Mouse (Mus musculus) gastrocnemius, postnatal 14 days (tissue): ENCODE results near the gene Tmcc3. TPM values are rescaled to one million over a fixed set of nuclear protein-coding genes. Genes with fewer than 3 reads are reported as not detected.

Experiments
- DNase-seq: peaks from one replicate; pipeline ENCODE4 v3.0.0; 2021; ENCODE audit warnings: mixed read lengths
- intact Hi-C: fragments of 180-260 bp; cut with DNase I; formaldehyde crosslinking; loops from one replicate; pipeline ENCODE4 v1.15.1; 2025; ENCODE audit warnings: low total_unique reads
- total RNA-seq, 2 experiments: library from RNA; stranded (reverse); gene quantifications; 2 replicates each; pipeline ENCODE4 v1.2.3; 2021

Tmcc3 gene
- total RNA-seq, 2 experiments from 2014 or later = 21.8 to 26.8 TPM

DNA sequence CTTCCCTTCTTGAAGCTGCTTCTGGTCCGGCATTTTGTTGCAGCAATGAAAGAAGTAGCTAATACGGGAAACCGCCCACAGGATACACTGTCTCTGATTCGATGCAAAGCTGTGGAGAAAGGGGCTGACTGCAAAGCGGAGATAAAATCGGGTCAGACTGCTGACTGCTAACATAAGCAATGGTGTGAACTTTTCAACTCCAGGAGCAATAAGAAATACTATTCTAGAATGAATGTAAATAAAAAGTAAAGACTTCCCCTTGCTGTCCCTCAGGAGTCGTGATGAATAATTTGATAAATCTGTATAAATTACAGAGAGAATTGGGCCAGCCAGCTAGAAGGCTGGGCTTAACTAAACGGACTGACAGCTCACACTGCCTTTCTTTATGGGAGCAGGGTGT lies 139.0 kb downstream of the Tmcc3 start:
- intact Hi-C loops = no loop called here
- DNase-seq = no peak

DNA sequence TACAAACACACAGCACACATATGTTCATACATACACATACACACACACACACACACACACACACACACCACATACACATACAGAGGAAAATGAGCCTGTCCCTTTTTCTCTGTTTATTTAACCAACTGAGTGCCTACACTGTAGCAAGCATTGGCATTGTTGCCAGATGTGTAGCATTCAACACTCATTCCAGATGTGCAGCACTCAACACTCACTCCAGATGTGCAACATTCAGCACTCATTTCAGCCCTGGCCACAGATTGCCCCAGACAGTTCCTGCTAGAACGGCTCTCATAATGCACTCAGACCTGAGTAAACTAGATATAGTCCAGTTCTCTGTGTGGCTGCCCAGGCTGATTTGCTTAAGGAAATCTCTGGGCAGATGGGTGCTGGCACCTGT lies 145.7 kb downstream of the Tmcc3 start:
- intact Hi-C loops = no loop called here
- no peak for DNase-seq

DNA sequence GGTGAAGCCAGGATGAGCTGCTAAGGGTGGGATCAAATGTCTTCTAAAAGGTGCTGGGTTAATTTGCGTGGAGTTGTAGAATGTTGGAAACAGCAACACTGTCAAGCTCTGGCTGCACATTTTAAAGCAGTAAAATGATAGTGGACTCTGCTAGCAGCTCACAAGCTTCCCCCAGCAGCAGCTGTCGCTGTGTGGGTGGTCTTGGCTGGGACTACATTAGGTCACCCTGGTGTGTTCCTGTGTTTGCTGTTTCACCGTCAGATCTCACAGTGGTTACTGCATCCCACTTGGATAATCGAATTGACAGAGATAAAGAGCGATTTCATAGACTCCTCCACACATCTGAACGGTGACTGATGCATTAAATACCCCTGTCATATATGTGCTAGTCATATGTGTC lies 146.9 kb downstream of the Tmcc3 start:
- peak; percentile 68 for DNase-seq

DNA sequence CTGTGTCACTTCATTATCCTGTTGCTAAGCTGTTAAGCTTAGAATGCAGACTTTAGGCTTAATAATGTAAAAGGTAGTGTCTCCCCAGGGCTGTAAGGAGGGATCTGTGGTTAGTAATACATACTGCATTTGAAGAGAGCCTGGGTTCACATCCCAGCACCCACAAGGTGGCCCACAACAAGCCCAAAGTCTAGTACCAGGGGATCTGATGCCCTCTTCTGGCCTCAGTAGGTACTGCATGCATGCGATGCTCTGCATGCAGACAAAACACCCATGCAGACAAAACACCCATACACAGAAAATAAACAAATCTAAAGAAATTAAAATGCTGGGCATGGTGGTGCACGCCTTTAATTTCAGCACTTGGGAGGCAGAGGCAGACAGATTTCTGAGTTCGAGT lies 149.6 kb downstream of the Tmcc3 start:
- no peak for DNase-seq
- intact Hi-C loops = loop anchor here (10.0 kb wide), 2 partner anchors 47 to 53 kb away; no protein-coding TSS in a partner anchor

More for the DNA sequence above, 146.9 kb downstream of the Tmcc3 start:
- intact Hi-C loops = no loop called here

DNA sequence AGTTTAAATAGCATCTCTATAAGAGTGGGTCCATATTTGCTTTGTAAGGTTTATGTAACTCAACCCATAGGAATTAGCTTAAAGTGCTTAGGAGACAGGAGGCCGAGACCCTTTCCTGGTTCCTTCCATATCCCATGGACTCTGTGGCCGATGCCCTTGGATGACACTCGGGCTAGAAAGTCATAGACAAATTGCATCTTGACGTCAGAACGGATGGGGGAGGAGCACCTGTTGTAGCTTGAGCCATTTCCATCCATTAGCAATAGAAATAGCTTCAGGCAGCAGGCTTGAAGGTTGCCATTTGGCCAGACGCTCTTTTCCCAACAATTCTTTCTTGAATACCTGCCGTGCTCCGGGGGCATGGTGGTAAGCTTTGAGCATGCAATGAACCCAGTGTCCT lies 150.1 kb downstream of the Tmcc3 start:
- DNase-seq = no peak
- intact Hi-C loops = loop anchor here (10.0 kb wide), 2 partner anchors 47 to 53 kb away; no protein-coding TSS in a partner anchor

DNA sequence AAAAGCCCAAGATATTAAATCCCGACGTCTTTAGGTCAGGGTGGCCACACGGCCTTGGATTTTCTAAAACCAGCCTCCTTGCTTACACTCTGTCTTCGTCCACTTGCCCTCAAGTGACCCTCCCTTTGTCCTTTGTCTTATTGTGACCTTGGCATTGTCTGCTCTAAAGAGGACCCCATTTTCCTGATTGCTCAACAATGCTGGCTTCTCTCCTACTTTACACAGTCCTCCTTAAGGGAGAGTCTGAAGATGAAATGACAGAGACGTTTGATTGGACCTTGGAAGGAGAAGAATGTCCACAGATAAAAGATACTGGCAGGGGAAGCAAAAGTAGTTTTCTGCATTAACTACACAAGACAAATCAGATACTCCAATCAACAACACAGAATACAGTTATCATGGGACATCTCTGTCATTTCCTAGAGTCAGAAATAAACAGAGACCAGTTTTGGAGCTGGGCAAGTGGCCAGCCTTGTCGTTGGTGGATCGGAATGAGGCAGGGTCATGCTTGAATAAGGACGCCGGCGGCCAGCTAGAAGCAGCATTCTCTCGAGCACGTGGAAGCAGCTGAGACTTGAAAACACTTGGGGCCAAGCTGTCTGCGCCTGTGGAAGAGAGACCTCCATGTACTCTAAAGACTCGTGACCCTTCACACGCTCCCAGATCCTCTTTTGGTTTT lies 150.8 kb downstream of the Tmcc3 start:
- DNase-seq = peak; percentile 88
- intact Hi-C loops = loop anchor here (10.0 kb wide), 2 partner anchors 48 to 52 kb away; no protein-coding TSS in a partner anchor

DNA sequence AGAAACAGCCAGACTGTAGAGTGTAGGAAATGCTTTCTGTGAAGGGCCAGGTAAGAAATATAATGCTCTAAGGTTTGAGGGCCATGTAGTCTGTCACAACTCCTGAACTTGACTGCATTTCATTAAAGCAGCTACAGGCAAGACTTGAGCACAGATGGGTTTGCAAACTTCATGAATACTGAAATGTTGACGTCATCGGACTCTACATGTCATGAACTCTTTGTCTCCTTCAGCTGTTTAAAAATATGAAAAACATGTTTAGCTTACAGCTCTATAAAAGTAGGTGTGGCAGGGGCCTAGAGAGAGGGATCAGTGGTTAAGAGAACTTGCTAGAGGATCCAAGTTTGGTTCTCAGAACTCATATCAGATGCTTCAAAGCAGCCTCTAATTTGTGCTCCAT lies 151.7 kb downstream of the Tmcc3 start:
- no peak for DNase-seq
- intact Hi-C loops = loop anchor here (10.0 kb wide), 2 partner anchors 49 to 51 kb away; no protein-coding TSS in a partner anchor

DNA sequence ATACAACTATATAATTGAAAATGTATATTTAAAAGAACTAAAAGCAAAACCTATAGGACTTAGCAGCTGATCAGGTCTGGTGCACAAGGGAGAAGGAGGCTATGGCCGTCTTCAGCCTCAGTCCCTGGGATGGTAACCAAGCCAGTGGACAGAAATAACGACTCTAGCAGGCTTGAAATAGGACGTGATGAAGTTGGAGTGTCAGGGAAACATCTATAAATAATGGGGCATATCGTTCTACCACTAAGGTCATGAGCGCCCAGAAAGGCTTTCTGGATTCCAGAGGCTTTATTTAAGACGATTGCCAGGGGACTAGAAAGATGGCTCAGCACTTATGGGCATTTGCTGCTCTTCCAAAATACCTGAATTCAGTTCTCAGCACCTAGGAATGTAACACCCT lies 153.9 kb downstream of the Tmcc3 start:
- intact Hi-C loops = loop anchor here (10.0 kb wide), 2 partner anchors 49 to 51 kb away; no protein-coding TSS in a partner anchor
- no peak for DNase-seq

DNA sequence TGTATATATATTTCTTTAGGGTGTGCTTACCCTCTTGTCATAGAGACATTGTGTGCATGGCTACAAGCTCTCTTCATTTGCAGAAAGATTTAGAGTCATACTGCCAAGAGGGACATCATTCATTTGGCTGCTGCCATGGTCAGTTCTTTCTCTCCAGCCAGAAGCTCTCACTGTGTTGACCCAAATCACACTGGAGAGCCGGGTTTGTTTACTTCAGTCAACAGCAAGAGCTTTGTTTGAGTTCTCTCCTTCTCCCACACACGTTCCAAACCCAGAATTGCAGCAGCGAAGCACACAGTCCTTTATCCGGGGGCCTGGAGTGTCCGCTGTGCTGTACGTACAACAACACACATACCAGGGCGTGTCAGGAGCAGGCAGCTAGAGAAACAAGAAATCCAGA lies 154.6 kb downstream of the Tmcc3 start:
- peak; percentile 10 for DNase-seq
- intact Hi-C loops = loop anchor here (10.0 kb wide), 2 partner anchors 48 to 52 kb away; no protein-coding TSS in a partner anchor

DNA sequence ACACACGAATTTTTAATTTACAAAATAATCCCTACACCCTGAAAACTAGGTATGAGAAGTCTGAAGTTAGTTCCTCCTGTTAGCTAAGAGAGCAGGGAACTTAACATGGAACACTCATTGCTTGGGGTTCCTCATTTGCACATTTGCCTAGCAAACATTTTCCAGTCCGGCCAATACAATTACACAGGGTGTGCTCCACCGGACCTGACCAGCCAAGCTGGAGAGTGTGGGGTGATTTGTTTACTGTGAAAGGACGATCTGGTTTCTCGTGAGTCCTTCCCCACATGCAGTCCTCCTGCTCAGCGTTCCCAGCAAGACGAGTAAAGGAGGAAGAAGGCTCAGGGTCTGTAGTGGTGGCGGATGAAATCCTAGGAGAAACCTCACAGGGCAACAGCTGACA lies 159.7 kb downstream of the Tmcc3 start:
- intact Hi-C loops = no loop called here
- DNase-seq = no peak

DNA sequence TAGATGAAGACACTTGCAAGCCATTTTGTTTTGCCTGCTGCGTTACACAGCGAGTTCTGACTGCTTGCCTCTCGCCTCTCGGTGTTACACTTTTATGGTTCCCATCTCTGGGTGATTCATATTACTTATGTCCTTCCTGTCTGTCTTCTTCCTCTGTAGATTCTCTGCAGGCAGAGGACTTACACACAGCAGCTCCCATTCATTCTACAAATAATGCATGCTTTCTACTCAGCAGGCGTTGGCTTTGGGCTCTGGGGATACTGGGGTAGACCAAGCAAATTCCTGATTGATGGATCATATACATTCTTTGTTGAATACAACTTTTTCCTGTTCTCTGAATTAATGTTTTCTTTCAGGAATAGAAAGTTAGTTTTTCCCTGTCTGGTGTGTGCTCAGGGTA lies 161.8 kb downstream of the Tmcc3 start:
- intact Hi-C loops = no loop called here

DNA sequence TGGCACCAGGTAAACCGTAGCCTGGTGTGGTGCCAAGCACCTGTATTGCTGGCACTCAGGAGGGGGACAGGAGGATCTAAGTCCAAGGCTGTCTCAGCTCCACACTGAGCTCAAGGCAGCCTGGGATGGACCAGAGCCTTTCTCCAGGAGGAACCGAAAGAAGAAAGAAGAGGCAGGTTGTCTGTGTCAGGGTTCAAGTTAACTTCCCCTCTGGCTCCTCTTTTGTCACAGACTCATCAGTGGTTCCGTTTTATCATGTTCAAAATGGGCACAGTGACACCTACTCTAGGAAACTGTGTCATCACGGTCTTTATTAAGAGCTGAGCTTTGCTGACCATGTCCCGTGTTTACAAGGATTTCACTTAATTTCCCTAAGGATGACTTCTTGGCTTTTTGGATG lies 162.4 kb downstream of the Tmcc3 start:
- intact Hi-C loops = no loop called here
- DNase-seq = no peak

More for the DNA sequence above, 161.8 kb downstream of the Tmcc3 start:
- no peak for DNase-seq

DNA sequence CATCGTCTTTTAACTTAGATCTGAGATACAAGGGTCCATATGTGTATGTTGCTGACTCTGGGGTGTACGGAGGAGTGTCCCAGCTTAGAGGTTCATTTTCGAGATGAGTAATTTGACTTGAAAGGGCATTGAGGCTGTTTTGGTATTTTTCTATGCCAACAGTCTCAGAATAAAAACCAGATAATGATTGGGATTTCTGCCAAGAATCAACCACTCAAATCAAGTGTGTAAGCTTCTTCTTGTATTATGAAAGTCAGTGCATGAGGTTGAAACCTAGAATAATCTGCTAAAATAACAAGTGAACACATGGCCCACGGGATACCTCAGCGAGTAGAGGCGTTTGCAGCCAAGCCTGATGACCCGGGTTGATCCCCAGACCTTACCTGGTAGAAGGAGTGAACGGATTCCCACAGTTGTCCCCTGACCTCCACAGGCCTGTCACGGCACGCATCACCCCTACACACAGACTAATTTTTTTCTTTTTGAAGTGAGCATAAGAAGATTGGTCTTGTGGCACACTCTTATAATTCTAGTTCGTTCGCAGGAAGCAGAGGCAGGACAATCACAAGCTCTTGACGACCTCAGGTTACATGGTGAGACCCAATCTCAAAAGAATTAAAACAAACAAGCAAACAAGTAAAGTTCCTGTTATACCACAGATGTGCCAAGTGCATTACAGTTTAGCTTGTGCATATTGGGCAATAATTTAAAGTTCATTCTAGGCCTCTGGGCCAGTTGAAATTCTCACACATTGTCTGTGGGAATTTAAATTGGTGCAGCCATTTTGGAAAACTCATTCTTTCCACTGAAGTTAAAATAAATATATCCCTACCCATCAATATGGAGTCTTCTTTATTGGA lies 165.8 kb downstream of the Tmcc3 start:
- intact Hi-C loops = no loop called here

DNA sequence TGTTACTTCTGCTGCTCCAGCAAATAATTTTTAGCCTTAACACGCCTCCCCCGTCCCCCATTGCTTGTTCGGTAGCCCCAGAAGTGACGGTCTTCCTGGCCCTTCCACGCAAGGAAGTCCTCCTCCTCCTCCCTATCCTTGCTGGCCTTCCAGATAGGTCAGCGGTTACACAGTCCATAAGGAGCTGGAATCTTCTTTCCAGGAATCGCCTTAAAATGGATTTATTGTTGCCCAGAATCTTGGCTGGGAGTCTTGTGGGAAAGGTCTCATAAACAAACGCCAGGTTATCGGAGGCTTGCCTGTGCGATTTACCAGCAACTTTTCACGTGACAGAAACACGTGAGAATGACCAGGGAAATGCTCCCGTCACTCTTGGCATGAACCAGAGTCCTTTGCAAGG lies 167.9 kb downstream of the Tmcc3 start:
- intact Hi-C loops = no loop called here
- no peak for DNase-seq

More for the DNA sequence above, 165.8 kb downstream of the Tmcc3 start:
- no peak for DNase-seq

DNA sequence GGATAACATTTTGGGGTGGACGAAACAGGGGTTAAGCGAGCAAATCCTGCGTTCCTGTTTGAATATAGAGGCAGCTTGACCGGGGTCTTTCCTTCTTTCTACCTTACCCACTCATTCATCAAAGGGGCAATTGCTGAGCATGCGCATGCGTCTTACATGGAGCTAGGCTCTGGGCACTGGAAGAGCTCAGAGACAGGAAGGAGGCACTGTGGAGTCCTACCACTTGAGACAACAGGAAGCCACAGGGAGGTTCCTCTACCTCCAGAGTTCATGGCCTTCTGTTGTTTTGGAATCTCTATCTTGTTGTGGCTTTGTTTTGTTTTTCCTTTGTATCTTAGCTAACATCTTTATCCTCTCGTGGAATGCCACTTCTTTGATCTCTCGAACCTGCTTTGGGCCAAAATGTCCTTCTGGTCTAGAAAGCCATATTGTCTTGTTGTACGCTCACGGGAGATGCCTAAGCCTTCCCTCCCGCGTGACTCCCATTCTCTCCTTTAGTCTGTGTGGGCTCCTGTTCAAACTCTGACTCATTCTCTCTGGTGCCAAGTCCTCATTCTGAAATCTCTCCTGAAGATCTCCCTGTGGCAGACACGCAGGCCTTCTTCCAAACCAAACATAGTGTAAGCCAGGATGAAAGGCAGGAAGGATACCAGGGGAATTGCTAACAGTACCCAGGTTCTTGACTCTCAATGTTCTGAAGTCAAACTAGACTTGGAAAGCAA lies 168.8 kb downstream of the Tmcc3 start:
- intact Hi-C loops = no loop called here
- peak; percentile 60 for DNase-seq

DNA sequence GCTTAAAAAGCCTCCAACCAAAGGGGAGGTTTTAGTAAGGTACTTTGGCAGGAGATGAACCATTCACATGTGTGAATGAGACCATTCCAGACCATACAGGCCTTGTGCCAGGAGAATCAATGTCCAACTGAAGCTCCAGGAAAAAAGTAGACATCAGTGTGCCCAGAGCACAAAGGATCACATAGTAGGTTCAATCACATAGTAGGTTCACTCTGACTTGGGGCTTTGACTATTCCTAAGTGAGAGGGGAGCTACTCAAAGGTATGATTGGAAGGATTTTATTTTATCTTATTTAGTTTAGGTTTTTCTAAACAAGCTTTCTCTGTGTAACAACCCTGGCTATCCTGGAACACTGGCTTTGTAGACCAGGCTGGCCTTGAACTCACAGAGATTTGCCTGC lies 169.9 kb downstream of the Tmcc3 start:
- DNase-seq = no peak
- intact Hi-C loops = no loop called here

DNA sequence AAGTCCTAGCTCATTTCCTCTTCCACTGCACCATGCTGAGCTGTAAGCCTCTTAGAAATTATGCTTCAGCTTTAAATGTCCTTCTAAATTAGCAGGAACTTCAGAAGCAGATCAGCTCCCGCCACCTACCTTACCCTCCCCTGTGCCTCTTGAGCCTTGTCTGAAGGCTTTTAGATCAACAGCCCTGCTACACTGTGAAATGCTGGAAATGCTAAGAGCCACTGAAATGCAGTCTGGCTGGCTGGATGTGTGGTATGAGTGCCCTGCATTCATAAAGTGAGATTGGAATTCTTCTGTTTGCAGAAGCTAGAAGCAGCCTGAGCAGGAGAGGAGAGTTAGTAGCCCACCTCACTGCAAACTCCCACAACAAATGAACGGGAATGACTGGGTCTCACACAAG lies 174.4 kb downstream of the Tmcc3 start:
- intact Hi-C loops = no loop called here
- no peak for DNase-seq

DNA sequence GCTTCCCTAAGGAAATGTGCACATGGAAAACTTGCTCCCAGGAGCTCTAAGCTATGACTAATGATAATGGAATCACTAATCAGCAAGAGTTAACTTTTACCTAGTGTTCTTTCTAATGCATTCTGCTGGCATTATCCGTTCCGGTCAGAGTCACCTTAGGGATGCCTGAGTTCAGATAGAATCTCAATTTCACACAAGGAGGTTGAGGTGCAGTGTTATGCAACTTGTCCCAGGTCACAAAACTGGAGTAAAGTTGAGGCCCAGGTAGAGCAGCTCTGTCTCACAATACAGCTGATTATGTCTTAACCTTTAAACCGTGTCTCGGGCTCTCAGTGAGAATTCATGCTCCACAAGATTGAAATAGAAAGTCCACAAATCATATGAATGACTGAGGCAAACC lies 177.8 kb downstream of the Tmcc3 start:
- intact Hi-C loops = no loop called here

DNA sequence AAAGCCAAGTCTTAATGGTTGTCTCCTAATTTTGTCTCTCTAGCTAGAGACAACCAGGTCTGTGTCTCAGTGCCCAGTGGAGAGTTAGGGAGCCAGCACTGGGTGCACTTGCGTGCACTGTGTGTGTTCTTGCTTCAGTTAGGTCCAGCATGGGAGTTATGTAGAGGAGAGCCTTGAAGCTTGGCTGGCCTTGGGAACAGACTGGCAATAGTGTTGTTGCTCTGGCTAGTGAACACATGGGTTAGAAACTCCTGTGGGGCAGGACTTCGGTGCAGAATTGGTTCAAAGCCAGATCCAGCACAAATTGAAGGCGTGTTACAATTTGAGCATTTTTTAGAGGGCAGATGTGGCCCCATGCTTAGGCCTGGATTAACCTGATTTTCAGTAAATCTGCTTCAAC lies 179.3 kb downstream of the Tmcc3 start:
- intact Hi-C loops = no loop called here
- DNase-seq = no peak

More for the DNA sequence above, 177.8 kb downstream of the Tmcc3 start:
- no peak for DNase-seq

DNA sequence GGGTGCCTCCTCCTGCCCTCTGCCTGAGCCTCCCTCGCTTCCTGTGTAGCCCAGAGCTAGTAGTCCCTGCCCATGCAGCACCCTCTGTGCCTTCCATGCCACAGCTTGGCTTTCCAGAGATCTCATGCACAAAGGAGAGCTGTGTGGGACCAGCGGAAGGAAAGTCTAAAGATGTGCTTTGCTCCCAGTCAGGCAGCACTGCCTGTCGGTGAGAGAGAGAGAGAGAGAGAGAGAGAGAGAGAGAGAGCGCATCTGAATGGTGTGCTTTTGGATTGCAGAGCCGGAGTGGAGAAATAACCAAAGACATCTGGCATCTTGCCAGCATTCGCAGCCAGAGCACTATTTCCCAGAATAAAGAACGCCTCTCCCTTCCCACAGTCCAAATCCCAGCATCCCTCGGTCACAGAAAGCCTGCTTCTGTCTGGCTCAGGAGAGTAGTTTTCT lies 182.7 kb downstream of the Tmcc3 start:
- DNase-seq = peak; percentile 49
- intact Hi-C loops = no loop called here
